In the genomic region with DNA sequence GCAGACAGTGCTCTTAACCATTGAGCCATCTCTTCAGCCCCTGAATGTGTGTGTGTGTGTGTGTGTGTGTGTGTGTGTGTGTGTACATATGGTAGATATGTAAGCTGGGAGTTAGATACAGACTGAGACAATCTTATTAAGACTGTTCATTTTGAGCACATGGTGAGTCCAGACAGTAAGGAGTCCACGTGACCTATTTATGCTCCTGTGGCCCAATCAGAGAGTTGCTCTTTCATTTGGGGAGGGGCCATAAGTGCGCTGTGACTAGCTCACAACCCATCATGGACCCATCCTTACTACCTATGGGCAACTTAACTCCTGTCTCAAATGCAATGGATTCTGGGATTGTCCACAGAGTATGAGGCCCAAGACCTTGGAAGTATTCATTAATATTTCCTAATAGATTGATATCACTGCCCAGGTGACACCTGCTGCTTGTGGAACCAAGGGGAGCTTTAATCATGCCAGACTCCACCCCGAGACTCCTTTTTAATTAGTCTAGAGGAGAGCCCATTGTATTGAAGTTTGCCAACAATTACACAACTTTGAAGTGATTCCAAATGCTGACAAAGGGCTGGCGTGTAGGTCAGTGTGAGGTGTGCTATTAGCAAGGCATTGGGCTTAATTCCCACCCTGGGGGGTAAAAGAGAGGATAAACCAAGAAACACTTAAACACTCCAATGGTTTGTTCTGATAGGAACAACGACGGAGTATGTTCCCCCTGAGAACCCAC, we compare ENCODE assay signal across 1 mouse cellular context.
TF ChIP-seq lines count a peak whose summit lies in the region.

No protein-coding gene starts in this region.

TF ChIP-seq in CH12.LX, 34 proteins besides CTCF, POLR2A, EP300 and RAD21:
- TF ChIP-seq SMC3 (IDR thresholded peaks at IDR 0.05; ENCODE audit: low read depth, low read length): no peak
- peak; percentile 35; the same call in 1 of the 2 replicates for TF ChIP-seq USF2 (conservative IDR thresholded peaks at IDR 0.05; ENCODE audit: low read depth, low read length)
- no peak for TF ChIP-seq E2F4 (IDR thresholded peaks at IDR 0.05; ENCODE audit: insufficient replicate concordance, low read depth, low read length)
- no peak for TF ChIP-seq RCOR1 (conservative IDR thresholded peaks at IDR 0.05; ENCODE audit: low read depth, low read length)
- peak; percentile 38; the same call in 1 of the 2 replicates for TF ChIP-seq MAX (IDR thresholded peaks at IDR 0.05; ENCODE audit: low read length)
- TF ChIP-seq MXI1 (IDR thresholded peaks at IDR 0.05; ENCODE audit: low read depth, low read length): no peak
- TF ChIP-seq POLR2AphosphoS2 (IDR thresholded peaks at IDR 0.05; ENCODE audit: low read depth, low read length): no peak
